Mouse (Mus musculus): Measurements from ENCODE around the gene Card6.

GRCm38 (mm10) chr15:5115173-5115572, 6.8 kb upstream of the Card6 start:
- TF ChIP-seq CTCF (IDR thresholded peaks at IDR 0.05 in 2 of 3, conservative IDR thresholded peaks at IDR 0.05 in 1 of 3; ENCODE audit: control insufficient read depth in 1 of 3, insufficient read depth in 1 of 3, low read depth in 2 of 3, low read length in 3 of 3, poor library complexity in 1 of 3, severe bottlenecking in 1 of 3) (no peak), POLR2A (IDR thresholded peaks at IDR 0.05; ENCODE audit: control insufficient read depth in 1 of 2, insufficient read depth in 1 of 2, low read depth in 1 of 2, low read length in 2 of 2, poor library complexity in 1 of 2) (no peak), ELF1 (IDR thresholded peaks at IDR 0.05; ENCODE audit: low read depth, low read length) (no peak), JUND (IDR thresholded peaks at IDR 0.05; ENCODE audit: low read depth, low read length) (no peak), TBP (IDR thresholded peaks at IDR 0.05; ENCODE audit: low read depth, low read length) (no peak), EP300 (IDR thresholded peaks at IDR 0.05; ENCODE audit: low read depth in 1 of 2, low read length in 2 of 2) (no peak), HCFC1 (IDR thresholded peaks at IDR 0.05; ENCODE audit: low read depth, low read length) (no peak)

Measured in MEL (cell line).